Mouse (Mus musculus) brain, embryonic 18.5 days (tissue): ENCODE data around the gene Syt7.

ENCODE experiments used
- DNase-seq: peaks from one replicate; pipeline ENCODE4 v3.0.0-alpha.2; 2012; ENCODE audit warnings: low read depth, low spot score

The Syt7 gene

DNA sequence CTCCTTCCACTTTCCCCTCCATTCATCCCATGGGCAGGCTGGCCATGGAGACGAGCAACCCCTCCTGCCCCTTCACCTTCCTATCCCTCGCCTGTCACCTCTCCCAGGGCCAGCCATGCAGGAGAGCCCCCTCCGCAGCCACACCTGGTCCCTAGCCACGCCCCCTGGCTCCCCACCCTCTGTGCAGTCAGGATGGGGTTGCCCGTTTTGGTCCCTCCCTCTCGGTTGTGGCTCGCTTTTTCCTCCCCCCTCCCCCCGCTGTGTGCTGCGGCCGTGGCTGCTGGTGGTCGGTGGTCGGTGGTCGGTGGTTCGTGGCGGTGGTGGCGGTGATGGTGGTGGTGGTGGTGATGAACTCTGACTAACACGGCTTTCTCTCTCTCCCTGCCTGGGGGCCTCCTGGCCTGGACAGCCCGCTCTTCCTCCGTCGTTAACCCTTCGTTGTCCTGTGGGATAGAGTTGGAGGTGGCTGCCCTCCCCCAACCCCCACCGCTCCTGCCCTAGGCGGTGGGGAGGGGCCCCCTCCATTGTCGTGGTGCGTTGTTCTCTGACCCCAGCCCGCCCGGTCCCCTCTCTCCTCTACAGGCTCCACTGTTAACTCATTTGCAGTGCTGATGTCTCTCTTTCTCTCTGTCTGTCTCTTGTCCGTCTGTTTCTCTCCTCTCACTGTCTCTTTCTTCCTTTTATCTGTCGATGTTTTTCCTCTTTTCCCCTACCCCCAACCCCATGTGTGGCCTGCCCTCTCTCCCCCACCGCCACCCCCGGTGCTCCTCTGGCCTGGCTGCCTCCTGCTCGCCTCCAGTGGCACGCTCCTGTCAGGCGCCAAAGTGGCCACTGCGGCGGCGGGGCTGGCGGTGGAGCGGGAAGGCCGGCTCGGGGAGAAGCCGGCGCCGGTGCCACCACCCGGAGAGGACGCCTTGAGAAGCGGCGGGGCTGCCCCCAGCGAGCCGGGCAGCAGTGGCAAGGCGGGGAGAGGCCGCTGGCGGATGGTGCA, 33.4 kb downstream of the Syt7 start:
- no peak for DNase-seq

GRCm38 (mm10) chr19:10424751-10425150, 35.9 kb downstream of the Syt7 start:
- no peak for DNase-seq

GRCm38 (mm10) chr19:10425484-10426270, 36.8 kb downstream of the Syt7 start:
- no peak for DNase-seq

DNA sequence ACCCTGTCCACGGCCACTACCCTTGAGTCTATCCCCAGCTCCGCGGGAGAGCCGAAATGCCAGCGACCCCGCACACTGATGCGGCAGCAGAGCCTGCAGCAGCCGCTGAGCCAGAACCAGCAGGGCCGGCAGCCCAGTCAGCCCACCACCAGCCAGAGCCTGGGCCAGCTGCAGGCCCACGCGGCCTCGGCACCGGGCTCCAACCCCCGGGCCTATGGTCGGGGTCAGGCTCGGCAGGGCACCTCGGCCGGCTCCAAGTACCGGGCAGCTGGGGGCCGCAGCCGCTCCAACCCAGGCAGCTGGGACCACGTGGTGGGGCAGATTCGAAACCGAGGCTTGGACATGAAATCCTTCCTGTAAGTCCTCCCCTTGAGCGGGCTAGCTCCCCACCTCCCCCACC, 37.4 kb downstream of the Syt7 start:
- DNase-seq = no peak

- no peak for DNase-seq
Measured at GRCm38 (mm10) chr19:10426793-10427192, 37.9 kb downstream of the Syt7 start.

DNA sequence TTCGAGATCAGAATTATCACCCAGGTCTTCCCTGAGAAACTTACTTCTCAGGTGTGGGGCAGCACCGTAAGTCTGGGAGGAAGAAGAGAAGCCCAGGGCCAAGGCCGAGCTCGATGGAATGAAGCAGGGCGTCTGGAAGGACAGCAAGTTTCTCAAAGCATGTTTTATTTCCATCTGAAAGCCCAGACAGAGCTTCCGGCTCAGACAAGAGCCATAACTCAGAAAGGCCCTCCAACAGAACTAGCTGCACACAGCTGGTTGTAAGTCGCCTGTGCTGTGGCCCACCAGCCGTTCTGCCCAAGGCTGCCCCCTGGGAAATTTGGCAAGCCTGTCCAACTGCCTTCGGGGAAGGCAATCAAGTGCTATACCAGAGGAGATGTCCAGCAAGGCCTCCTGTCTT, 38.5 kb downstream of the Syt7 start:
- no peak for DNase-seq

DNA sequence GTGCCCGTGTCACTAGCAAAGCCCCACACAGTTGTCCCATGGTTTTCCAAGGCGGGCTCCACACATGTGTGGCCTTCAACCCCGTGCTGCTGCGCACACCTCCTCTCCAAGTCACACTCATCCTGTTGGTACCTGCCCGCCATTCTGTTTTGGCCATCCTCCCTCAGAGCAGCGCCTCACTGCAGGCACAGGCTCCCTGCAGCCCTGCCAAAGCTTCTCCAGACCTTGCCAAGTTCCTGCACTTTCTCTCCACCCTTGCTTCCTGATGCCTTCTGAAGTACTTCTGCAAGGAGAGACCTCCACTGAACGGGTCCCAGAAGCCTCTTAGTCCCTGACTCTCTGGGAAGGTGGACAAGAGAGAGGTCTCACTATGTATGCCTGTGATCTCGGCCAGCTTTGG, 40.5 kb downstream of the Syt7 start:
- no peak for DNase-seq

DNA sequence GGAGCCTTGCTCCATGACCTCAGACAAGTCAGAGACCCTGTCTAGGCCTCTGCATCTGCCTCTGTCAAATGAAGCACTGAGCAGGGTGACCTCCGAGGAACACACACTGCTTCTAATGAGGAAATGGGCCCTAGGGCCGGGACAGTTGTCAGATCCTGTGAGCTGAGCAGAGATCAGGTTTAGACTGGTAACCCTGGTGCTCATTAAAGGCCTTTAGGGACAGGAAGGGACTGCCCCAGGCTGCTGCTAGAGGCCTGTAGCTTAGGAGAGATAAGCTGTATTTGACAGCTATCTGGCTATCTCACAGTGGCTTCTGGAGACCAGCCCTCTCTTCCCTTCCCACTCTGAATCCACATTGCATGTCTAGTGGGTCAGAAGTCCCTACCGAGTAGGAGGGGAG, 42.5 kb downstream of the Syt7 start:
- no peak for DNase-seq

- no peak for DNase-seq
Measured at GRCm38 (mm10) chr19:10431841-10432240, 43.0 kb downstream of the Syt7 start.

DNA sequence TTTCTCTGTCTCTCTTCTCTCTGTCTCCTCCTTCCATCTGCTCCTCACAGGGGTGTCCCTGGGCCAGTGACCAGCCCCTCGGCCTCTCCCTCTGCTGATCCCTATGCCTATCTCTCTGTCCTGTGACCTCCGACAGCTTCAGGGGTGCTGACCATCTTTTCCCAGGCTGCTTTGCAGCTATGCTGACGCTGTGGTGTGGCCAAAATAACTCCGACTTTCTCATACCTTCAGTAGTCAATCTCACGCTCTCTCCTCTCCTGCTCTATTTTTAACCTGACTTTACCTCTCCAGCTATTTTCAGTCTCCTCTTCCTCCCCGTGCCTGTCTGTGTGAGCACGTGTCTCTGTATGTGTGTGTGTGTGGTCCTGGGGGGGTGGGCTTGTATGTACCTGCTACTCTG, 44.3 kb downstream of the Syt7 start:
- DNase-seq = no peak

- no peak for DNase-seq
Measured at GRCm38 (mm10) chr19:10433879-10434540, 45.1 kb downstream of the Syt7 start.

- DNase-seq = no peak
Measured at GRCm38 (mm10) chr19:10434927-10435326, 46.0 kb downstream of the Syt7 start.

DNA sequence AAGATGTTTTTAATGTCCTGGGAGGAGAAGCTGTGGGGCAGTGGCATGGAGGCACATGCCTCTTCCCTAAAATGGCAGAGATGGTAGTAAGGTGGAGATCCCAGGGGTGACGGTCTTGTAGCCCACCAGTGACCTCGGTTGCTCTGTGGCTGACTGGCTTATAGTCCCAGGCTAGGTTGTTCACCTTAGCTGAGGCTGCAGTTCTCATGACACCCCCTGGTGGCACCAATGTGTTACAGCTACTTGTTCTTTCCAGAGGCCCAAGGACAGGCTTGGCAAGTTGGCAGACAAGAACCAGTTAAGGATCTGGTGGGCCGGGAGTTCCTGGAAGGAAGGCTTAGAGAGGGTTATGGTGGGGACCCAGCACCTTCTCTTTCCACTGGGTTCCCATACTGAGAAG, 47.0 kb downstream of the Syt7 start:
- no peak for DNase-seq

GRCm38 (mm10) chr19:10436726-10437125, 47.8 kb downstream of the Syt7 start:
- no peak for DNase-seq

DNA sequence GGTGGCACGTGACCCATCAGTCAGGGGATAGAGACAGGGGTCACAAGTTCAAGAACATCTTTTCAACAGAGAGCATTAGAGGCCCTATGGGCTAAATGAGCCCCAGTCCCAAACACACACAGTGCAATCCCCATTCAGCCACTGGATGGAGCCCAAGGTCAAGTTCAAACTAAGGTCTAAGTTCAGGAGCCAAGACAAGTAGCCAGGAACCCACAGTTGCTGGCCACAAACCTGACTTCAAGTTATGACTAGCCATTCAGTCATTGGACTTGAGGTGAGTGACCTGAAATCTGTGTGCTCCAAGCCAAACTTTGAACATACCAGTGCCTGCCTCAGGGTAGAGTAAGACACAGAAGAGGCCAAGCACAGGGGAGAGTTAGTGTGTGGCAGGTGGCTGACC, 48.6 kb downstream of the Syt7 start:
- DNase-seq = no peak

GRCm38 (mm10) chr19:10444685-10445369, 55.9 kb downstream of the Syt7 start:
- no peak for DNase-seq

GRCm38 (mm10) chr19:10448275-10448674, 59.4 kb downstream of the Syt7 start:
- DNase-seq = no peak

DNA sequence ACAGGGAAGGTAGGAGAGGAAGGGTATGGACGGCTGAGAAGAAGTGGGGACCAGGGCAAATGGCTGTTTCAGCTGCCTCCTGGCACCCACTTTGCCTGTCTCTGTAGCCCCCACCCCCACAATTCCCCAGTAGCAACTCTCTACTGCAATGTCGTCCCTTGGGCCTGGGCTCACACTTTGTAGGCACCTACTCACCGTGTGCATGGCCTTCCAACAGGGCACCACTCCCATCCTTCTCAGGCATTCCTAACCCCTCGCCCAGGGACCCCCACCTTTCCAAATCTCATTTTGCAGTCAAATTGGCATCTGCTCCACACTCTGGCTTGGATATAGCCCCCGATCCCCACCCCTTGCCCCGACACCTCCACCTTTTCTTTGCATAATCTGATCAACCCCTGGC, 60.3 kb downstream of the Syt7 start:
- no peak for DNase-seq

GRCm38 (mm10) chr19:10449708-10450107, 60.8 kb downstream of the Syt7 start:
- DNase-seq = peak; percentile 64

DNA sequence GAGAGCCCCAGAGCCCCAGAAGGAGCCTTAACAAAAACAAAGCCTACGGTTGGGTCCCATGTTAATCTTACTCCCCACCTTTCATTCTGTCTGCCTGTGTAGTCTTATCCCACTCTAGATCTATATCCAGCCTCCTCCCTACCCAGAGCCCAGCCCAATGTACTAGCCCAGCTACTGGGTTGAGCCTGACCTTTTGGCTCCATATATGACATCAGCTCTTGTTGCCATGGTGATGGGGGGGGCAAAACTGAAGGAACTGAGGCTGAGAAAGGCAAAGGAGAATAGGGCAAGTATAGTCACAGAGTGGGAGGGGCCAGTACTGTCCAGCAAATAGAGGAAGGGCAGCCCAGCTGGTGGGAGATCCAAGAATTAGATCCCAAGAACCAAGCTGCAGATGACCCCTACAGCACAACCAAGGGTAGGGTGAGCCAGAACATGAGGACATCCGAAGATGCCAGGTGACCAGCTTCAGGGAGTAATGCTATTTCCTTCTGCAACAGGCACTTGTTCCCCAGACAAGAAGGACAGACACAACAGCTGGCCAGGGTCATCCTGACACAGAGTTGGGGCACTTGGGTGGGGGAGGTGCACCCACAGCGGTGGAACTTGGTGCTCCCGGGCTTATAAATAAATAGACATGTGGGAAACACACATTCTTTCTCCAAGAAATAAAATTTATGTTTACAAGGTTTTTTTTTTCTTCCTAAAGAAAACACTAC, 66.0 kb downstream of the Syt7 start:
- DNase-seq = no peak

GRCm38 (mm10) chr19:10455437-10455806, 66.5 kb downstream of the Syt7 start:
- no peak for DNase-seq
